Mouse (Mus musculus): ENCODE measurements around the gene Ms4a6d.

DNA sequence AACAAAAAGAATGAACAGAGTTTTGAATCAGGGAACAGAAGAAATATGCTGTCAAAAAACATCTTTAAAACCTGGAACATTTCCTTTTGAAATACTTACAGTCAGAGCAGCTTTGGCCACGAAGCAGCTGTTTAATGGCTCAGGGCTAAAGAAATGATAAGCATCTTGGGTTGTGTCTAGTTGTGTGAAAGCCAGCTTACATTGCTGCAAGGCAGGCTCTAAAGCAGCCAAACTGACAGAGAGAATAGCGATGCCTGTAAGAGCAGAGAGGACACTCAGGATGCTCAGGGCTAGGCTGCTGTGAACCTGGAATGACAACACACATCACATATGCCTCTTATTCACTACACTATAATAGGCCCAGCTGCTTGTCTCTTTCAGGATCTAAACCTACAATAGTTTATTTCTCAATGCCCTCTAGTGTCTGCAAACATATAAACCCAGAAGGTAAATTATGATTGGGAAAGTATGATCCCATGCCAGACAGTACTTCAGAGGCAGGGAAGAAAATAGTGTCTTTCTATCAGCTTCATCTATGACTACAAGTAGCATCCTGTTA lies 14.7 kb downstream of the Ms4a6d start:
- TF ChIP-seq CTCF (IDR thresholded peaks at IDR 0.05; ENCODE audit: low read depth) (no peak), EP300 (IDR thresholded peaks at IDR 0.05; ENCODE audit: low read depth) (no peak)
